ENCODE assay signal across 7 mouse cellular contexts in the genomic region with DNA sequence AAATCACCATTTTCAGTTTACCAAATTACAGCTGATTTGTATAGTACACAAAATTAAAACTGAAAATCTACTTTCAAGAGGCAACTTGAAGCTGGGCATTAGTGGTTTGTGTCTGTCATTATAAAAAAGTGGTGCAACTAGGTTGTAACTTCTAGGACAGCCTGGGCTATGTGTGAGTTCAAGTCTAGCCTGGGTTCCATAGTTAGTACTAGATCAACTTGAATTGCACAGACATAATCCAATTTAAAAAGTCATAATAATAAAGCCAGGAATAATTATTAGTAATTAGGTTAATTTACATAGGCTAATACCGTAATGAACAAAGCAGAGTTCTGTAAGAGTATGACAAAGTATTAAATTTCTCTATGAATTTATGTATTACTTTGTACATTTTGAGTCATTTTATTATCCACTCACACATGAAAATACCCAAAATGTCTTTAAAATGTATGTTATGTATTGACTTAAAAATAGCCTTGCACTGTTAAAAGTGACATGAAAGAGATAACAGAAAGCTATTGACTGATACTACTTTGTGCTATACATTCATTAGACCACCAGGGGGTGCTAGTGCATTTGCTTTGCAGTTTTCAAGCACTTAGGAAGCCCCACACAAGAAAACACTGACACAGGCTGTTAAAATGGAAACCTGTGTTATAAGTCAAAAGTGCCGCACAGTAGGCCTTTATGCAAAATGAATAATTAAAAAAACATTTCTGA.
A peak's percentile ranks its signal among the peaks of the same experiment; 100 is the strongest.
DNase-seq lines count a peak whose midpoint lies in the region; ATAC-seq and TF ChIP-seq lines count a peak whose summit lies in the region.

No protein-coding gene starts in this region.

- H3K36me3 ChIP-seq in embryonic facial prominence, embryonic 11.5 days (replicated peaks; ENCODE audit: control insufficient read depth, insufficient read depth, low read depth, low read length): no peaks in the 10 kb centered on the region
- H3K36me3 ChIP-seq in intestine, embryonic 15.5 days: no peaks in the 10 kb centered on the region
- no peaks in the 10 kb centered on the region for H3K36me3 ChIP-seq in lung, postnatal 0 days (ENCODE audit: insufficient read depth, low read length)

- peak; percentile 46 for DNase-seq in right cerebral cortex, adult 18-20 months
- DNase-seq in right cerebral cortex, postnatal 25 days: no peak
- peak; percentile 55 for DNase-seq in adipocyte (ENCODE audit: low spot score)
- peak; percentile 93 for DNase-seq in embryonic facial prominence, embryonic 11.5 days (ENCODE audit: low spot score)
- DNase-seq in lung, postnatal 0 days (ENCODE audit: low spot score): peak; percentile 76
- peak; percentile 46 for DNase-seq in skeletal muscle tissue, adult 2 months (ENCODE audit: low read depth, low spot score)

- H3K27ac ChIP-seq in embryonic facial prominence, embryonic 11.5 days (replicated peaks; ENCODE audit: low read depth, low read length): no peak overlapping the region
- no peak overlapping the region for H3K27ac ChIP-seq in intestine, embryonic 15.5 days
- no peak overlapping the region for H3K27ac ChIP-seq in lung, postnatal 0 days (ENCODE audit: low read length)

- peak; percentile 92 for TF ChIP-seq CTCF in lung, postnatal 0 days (IDR thresholded peaks at IDR 0.05)

- WGBS in embryonic facial prominence, embryonic 11.5 days: 56% methylated on average over 2 of the region's 2 CpGs
- 58% methylated on average over 2 of the region's 2 CpGs for WGBS in intestine, embryonic 15.5 days
- WGBS in lung, postnatal 0 days: 55% methylated on average over 2 of the region's 2 CpGs

- no peak overlapping the region for H3K4me3 ChIP-seq in embryonic facial prominence, embryonic 11.5 days (ENCODE audit: low read depth, low read length)
- no peak overlapping the region for H3K4me3 ChIP-seq in intestine, embryonic 15.5 days (replicated peaks)
- no peak overlapping the region for H3K4me3 ChIP-seq in lung, postnatal 0 days (ENCODE audit: low read depth, low read length)

- peaks cover 3% of the 10 kb centered on the region; the same call in 1 of the 2 replicates for H3K4me1 ChIP-seq in embryonic facial prominence, embryonic 11.5 days (ENCODE audit: control insufficient read depth, insufficient read depth, low read length)
- H3K4me1 ChIP-seq in intestine, embryonic 15.5 days (replicated peaks): no peaks in the 10 kb centered on the region
- no peaks in the 10 kb centered on the region for H3K4me1 ChIP-seq in lung, postnatal 0 days (ENCODE audit: insufficient read depth, low read depth, low read length)

- H3K4me2 ChIP-seq in embryonic facial prominence, embryonic 11.5 days (ENCODE audit: low read depth, low read length): no peak overlapping the region
- H3K4me2 ChIP-seq in intestine, embryonic 15.5 days (replicated peaks): no peak overlapping the region
- no peak overlapping the region for H3K4me2 ChIP-seq in lung, postnatal 0 days (replicated peaks; ENCODE audit: low read depth, low read length)

- no peak overlapping the region for H3K9ac ChIP-seq in embryonic facial prominence, embryonic 11.5 days (replicated peaks; ENCODE audit: low read length)
- H3K9ac ChIP-seq in intestine, embryonic 15.5 days: no peak overlapping the region
- H3K9ac ChIP-seq in lung, postnatal 0 days (replicated peaks; ENCODE audit: low read depth): no peak overlapping the region

- no peak for TF ChIP-seq EP300 in lung, postnatal 0 days (IDR thresholded peaks at IDR 0.05)

- no peak; the same call in 1 of the 2 replicates for ATAC-seq in embryonic facial prominence, embryonic 11.5 days (replicated peaks; ENCODE audit: insufficient number of reproducible peaks, low FRiP score, low TSS enrichment, low read depth)
- ATAC-seq in intestine, embryonic 15.5 days: 0 out of 2 replicates have a peak, but pooled peaks have one; percentile 45
- no peak for ATAC-seq in lung, postnatal 0 days

- no peaks in the 10 kb centered on the region for H3K9me3 ChIP-seq in embryonic facial prominence, embryonic 11.5 days (replicated peaks; ENCODE audit: control insufficient read depth, low read length)
- no peaks in the 10 kb centered on the region for H3K9me3 ChIP-seq in intestine, embryonic 15.5 days
- no peaks in the 10 kb centered on the region for H3K9me3 ChIP-seq in lung, postnatal 0 days (ENCODE audit: low read length)

- H3K27me3 ChIP-seq in embryonic facial prominence, embryonic 11.5 days (ENCODE audit: control insufficient read depth, insufficient read depth, low read length): no peaks in the 10 kb centered on the region
- H3K27me3 ChIP-seq in intestine, embryonic 15.5 days (replicated peaks): no peaks in the 10 kb centered on the region
- no peaks in the 10 kb centered on the region for H3K27me3 ChIP-seq in lung, postnatal 0 days (replicated peaks; ENCODE audit: insufficient read depth, low read length)
